Mouse (Mus musculus) cortical plate, adult 2 months (tissue): ENCODE results near the gene Fen1. TPM values are rescaled to one million over a fixed set of nuclear protein-coding genes. Genes with fewer than 3 reads are reported as not detected.
A peak's percentile ranks its signal among the peaks of the same experiment; 100 is the strongest.

Experiments used
- H3K27ac ChIP-seq: fragments of 200-500 bp; 2 replicates; pipeline ENCODE4 v1.5.1; 2012; ENCODE audit warnings: low read length, control low read depth, inconsistent platforms; ENCODE audit not compliant: insufficient read depth
- H3K4me1 ChIP-seq: fragments of 200-500 bp; 2 replicates; pipeline ENCODE4 v1.6.1; 2011; ENCODE audit warnings: low read length; ENCODE audit not compliant: control insufficient read depth, insufficient read depth
- H3K4me3 ChIP-seq: fragments of 200-500 bp; 2 replicates; pipeline ENCODE4 v1.5.1; 2011; ENCODE audit warnings: mild to moderate bottlenecking, low read length, control low read depth; ENCODE audit not compliant: insufficient read depth
- CTCF ChIP-seq: fragments of 200-500 bp; IDR thresholded peaks from 2 replicates; pipeline ENCODE4 v1.5.1; 2011; ENCODE audit warnings: mild to moderate bottlenecking, control low read depth, low read length; ENCODE audit not compliant: insufficient read depth; ENCODE audit errors: extremely low read depth
- POLR2A ChIP-seq: fragments of 200-500 bp; IDR thresholded peaks from 2 replicates; pipeline ENCODE4 v1.6.1; 2011; ENCODE audit warnings: mild to moderate bottlenecking, low read length, control low read depth; ENCODE audit not compliant: insufficient read depth; ENCODE audit errors: extremely low read depth
- polyA plus RNA-seq: library from polyadenylated mRNA; depleted of rRNA; stranded (reverse); fragments of >200 nt; gene quantifications from 2 replicates; pipeline ENCODE4 v1.2.3, GENCODE M21; 2012; rRNA removed

Gene Fen1
- 12.1 and 12.5 TPM in 2 replicates for polyA plus RNA-seq

GRCm38 (mm10) chr19:10203848-10204615 lies at the start of gene Fen1, which contains the start of gene Tmem258:
Gene Fen1 (minus strand): TSS chr19:10204169.
Gene Tmem258 (plus strand): TSS chr19:10204014.
- peak within 1 kb of the TSS; percentile 46 for H3K4me3 ChIP-seq
- peaks cover 2% of the 10 kb centered on the region; the same call in 1 of the 2 replicates for H3K4me1 ChIP-seq
- TF ChIP-seq POLR2A (peak; percentile 89), CTCF (no peak)
- peak within 1 kb of the TSS; percentile 91 for H3K27ac ChIP-seq

GRCm38 (mm10) chr19:10248128-10248527 lies 44.2 kb upstream of the Fen1 start:
- no peak overlapping the region for H3K4me3 ChIP-seq
- no peaks in the 10 kb centered on the region for H3K4me1 ChIP-seq
- no peak overlapping the region for H3K27ac ChIP-seq
- no peak for TF ChIP-seq POLR2A
- no peak for TF ChIP-seq CTCF

- no peak overlapping the region for H3K27ac ChIP-seq
- H3K4me3 ChIP-seq: no peak overlapping the region
- no peaks in the 10 kb centered on the region for H3K4me1 ChIP-seq
- TF ChIP-seq POLR2A (no peak), CTCF (no peak)
Measured at GRCm38 (mm10) chr19:10247165-10247564, 43.2 kb upstream of the Fen1 start.

- Histone ChIP-seq H3K4me1 (no peaks in the 10 kb centered on the region), H3K27ac (no peak overlapping the region), H3K4me3 (no peak overlapping the region)
- TF ChIP-seq CTCF (peak; percentile 51), POLR2A (no peak)
Measured at GRCm38 (mm10) chr19:10244183-10244582, 40.2 kb upstream of the Fen1 start.

- TF ChIP-seq POLR2A: no peak
- no peak for TF ChIP-seq CTCF
- Histone ChIP-seq H3K4me3 (no peak overlapping the region), H3K27ac (no peak overlapping the region), H3K4me1 (no peaks in the 10 kb centered on the region)
Measured at GRCm38 (mm10) chr19:10242916-10243315, 38.9 kb upstream of the Fen1 start.

- Histone ChIP-seq H3K27ac (peak within 1 kb of the TSS; percentile 54; the same call in 1 of the 2 replicates), H3K4me3 (peak within 1 kb of the TSS; percentile 22), H3K4me1 (no peaks in the 10 kb centered on the region)
- TF ChIP-seq POLR2A (no peak), CTCF (peak; percentile 68)
Measured at GRCm38 (mm10) chr19:10240654-10241305, 36.8 kb upstream of the Fen1 start, which contains the start of gene Myrf. Gene Myrf (minus strand): TSS chr19:10240748.

- peak overlapping the region; percentile 54; the same call in 1 of the 2 replicates for H3K27ac ChIP-seq
Measured at GRCm38 (mm10) chr19:10239975-10240653, 36.1 kb upstream of the Fen1 start.

GRCm38 (mm10) chr19:10239419-10239818 lies 35.5 kb upstream of the Fen1 start:
- H3K4me3 ChIP-seq: no peak overlapping the region; the same call in 1 of the 2 replicates
- H3K27ac ChIP-seq: 0 out of 2 replicates have a peak overlapping the region, but pooled peaks have one; percentile 54
- TF ChIP-seq POLR2A (no peak), CTCF (no peak)
- no peaks in the 10 kb centered on the region for H3K4me1 ChIP-seq

More at GRCm38 (mm10) chr19:10239975-10240653, 36.1 kb upstream of the Fen1 start:
- Histone ChIP-seq H3K4me3 (peak overlapping the region; percentile 22), H3K4me1 (no peaks in the 10 kb centered on the region)
- TF ChIP-seq POLR2A (no peak), CTCF (no peak)

GRCm38 (mm10) chr19:10238477-10238876 lies 34.5 kb upstream of the Fen1 start:
- peak overlapping the region; percentile 32; the same call in 1 of the 2 replicates for H3K27ac ChIP-seq
- TF ChIP-seq CTCF (no peak), POLR2A (no peak)

More at GRCm38 (mm10) chr19:10238477-10238876, 34.5 kb upstream of the Fen1 start:
- no peak overlapping the region for H3K4me3 ChIP-seq
- no peaks in the 10 kb centered on the region for H3K4me1 ChIP-seq
